Mouse (Mus musculus): ENCODE results near the gene Slc22a4.
A peak's percentile ranks its signal among the peaks of the same experiment; 100 is the strongest.

- TF ChIP-seq CTCF (IDR thresholded peaks at IDR 0.05; ENCODE audit: insufficient read depth, low read length) (peak; percentile 71), POLR2A (IDR thresholded peaks at IDR 0.05; ENCODE audit: borderline replicate concordance, extremely low read depth, low read depth, low read length) (no peak)
These were observed 25.6 kb downstream of the Slc22a4 start for GRCm38 (mm10) chr11:54002147-54002760.
